Mouse (Mus musculus) kidney, embryonic 15.5 days (tissue): ENCODE measurements around the gene Ikbkg. TPM values are rescaled to one million over a fixed set of nuclear protein-coding genes. Genes with fewer than 3 reads are reported as not detected.

Source experiments
- ATAC-seq: fragments of 200-750 bp; cut with Nextera tagmentation; replicated peaks from 2 replicates; pipeline ENCODE4 v1.8.0; 2017; ENCODE audit warnings: moderate TSS enrichment; ENCODE audit not compliant: low FRiP score
- H3K27ac ChIP-seq: fragments of 300-500 bp; sonication (generic); 2 replicates; pipeline ENCODE4 v1.5.1; 2015; ENCODE audit warnings: mild to moderate bottlenecking, inconsistent platforms
- H3K27me3 ChIP-seq: fragments of 300-500 bp; sonication (generic); 2 replicates; pipeline ENCODE4 v1.6.1; 2015; ENCODE audit warnings: inconsistent platforms
- H3K36me3 ChIP-seq: fragments of 300-500 bp; sonication (generic); 2 replicates; pipeline ENCODE4 v1.6.1; 2015; ENCODE audit warnings: inconsistent platforms
- H3K4me1 ChIP-seq: fragments of 300-500 bp; sonication (generic); 2 replicates; pipeline ENCODE4 v1.6.1; 2015; ENCODE audit warnings: inconsistent platforms
- H3K4me2 ChIP-seq: fragments of 300-500 bp; sonication (generic); 2 replicates; pipeline ENCODE4 v1.6.1; 2015; ENCODE audit warnings: moderate library complexity, mild to moderate bottlenecking, inconsistent platforms
- H3K4me3 ChIP-seq: fragments of 300-500 bp; sonication (generic); replicated peaks from 2 replicates; pipeline ENCODE4 v1.5.1; 2015; ENCODE audit warnings: mild to moderate bottlenecking, inconsistent platforms
- H3K9ac ChIP-seq: fragments of 300-500 bp; sonication (generic); 2 replicates; pipeline ENCODE4 v1.6.1; 2015; ENCODE audit warnings: mild to moderate bottlenecking, inconsistent platforms
- H3K9me3 ChIP-seq: fragments of 300-500 bp; sonication (generic); replicated peaks from 2 replicates; pipeline ENCODE4 v1.6.1; 2016; ENCODE audit warnings: inconsistent platforms
- WGBS: fragments of 180-500 bp; shearing (Covaris S2); methylation state at CpG from one replicate; pipeline ENCODE4 v1.1.7; 2015; ENCODE audit warnings: mixed read lengths; 5-methylcytosine and 5-hydroxymethylcytosine counted together
- polyA plus RNA-seq: library from polyadenylated mRNA; unstranded; fragments of >200 nt; fragmentation: Nextera tagmentation; extraction: Ambion mirVana; gene quantifications from 2 replicates; pipeline ENCODE4 v1.2.1, GENCODE M21; 2015

Ikbkg gene
- polyA plus RNA-seq, 1 experiment from 2014 or later = 19.9 TPM

- no peaks in the 10 kb centered on the region for H3K36me3 ChIP-seq
- H3K27me3 ChIP-seq = no peaks in the 10 kb centered on the region
- no peak overlapping the region for H3K27ac ChIP-seq
- no peak overlapping the region for H3K4me3 ChIP-seq
- H3K9ac ChIP-seq = no peak overlapping the region
- no peaks in the 10 kb centered on the region for H3K9me3 ChIP-seq
- H3K4me2 ChIP-seq = no peak overlapping the region
- WGBS = 82% methylated on average over 1 of the region's 1 CpGs
- no peak for ATAC-seq
- no peaks in the 10 kb centered on the region for H3K4me1 ChIP-seq
Measured at GRCm38 (mm10) chrX:74497131-74497530, 104.0 kb downstream of the Ikbkg start.

Other genes with a start within 250 kb of the Ikbkg start
- not detected in 2 replicates for gene Tex28, start 225.5 kb upstream of the Ikbkg start, polyA plus RNA-seq
- 0.06 and 0.14 TPM in 2 replicates for gene Tktl1, start 216.0 kb upstream of the Ikbkg start, polyA plus RNA-seq
- 243 and 308 TPM in 2 replicates for gene Flna, start 143.5 kb upstream of the Ikbkg start, polyA plus RNA-seq
- 27.9 and 30.9 TPM in 2 replicates for gene Emd, start 138.6 kb upstream of the Ikbkg start, polyA plus RNA-seq
- gene Rpl10, start 122.5 kb upstream of the Ikbkg start, polyA plus RNA-seq = 796 and 801 TPM in 2 replicates
- 88.2 and 91.1 TPM in 2 replicates for gene Taz, start 111.4 kb upstream of the Ikbkg start, polyA plus RNA-seq
- 12.8 and 13.0 TPM in 2 replicates for gene Dnase1l1, start 111.0 kb upstream of the Ikbkg start, polyA plus RNA-seq
- gene Atp6ap1, start 96.2 kb upstream of the Ikbkg start, polyA plus RNA-seq = 137 TPM in 2 replicates
- gene Gdi1, start 88.3 kb upstream of the Ikbkg start, polyA plus RNA-seq = 191 and 221 TPM in 2 replicates
- 67.0 and 67.1 TPM in 2 replicates for gene Fam50a, start 80.3 kb upstream of the Ikbkg start, polyA plus RNA-seq
- 11.4 and 17.0 TPM in 2 replicates for gene Plxna3, start 64.2 kb upstream of the Ikbkg start, polyA plus RNA-seq
- 123 and 126 TPM in 2 replicates for gene Lage3, start 39.7 kb upstream of the Ikbkg start, polyA plus RNA-seq
- 68.4 and 76.0 TPM in 2 replicates for gene Ubl4a, start 20.1 kb upstream of the Ikbkg start, polyA plus RNA-seq
- 19.7 and 22.1 TPM in 2 replicates for gene Slc10a3, start 19.9 kb upstream of the Ikbkg start, polyA plus RNA-seq
- gene Fam3a, start within 50 bp of the Ikbkg start, polyA plus RNA-seq = 38.9 and 40.2 TPM in 2 replicates
- 45.7 and 49.2 TPM in 2 replicates for gene G6pdx, start 35.9 kb downstream of the Ikbkg start, polyA plus RNA-seq
- not detected in 2 replicates for gene Gm6880, start 88.1 kb downstream of the Ikbkg start, polyA plus RNA-seq
- gene Olfr1326-ps1, start 181.6 kb downstream of the Ikbkg start, polyA plus RNA-seq = not detected in 2 replicates
- gene Olfr1325, start 199.4 kb downstream of the Ikbkg start, polyA plus RNA-seq = not detected in 2 replicates